Mouse (Mus musculus) neural tube, embryonic 11.5 days (tissue): ENCODE measurements around the gene Pou6f1. TPM values are rescaled to one million over a fixed set of nuclear protein-coding genes. Genes with fewer than 3 reads are reported as not detected.

ENCODE experiments used
- ATAC-seq: fragments of 200-750 bp; cut with Nextera tagmentation; 2 replicates; pipeline ENCODE4 v1.8.0; 2017; ENCODE audit warnings: moderate number of reproducible peaks, mild to moderate bottlenecking, moderate TSS enrichment, moderate library complexity; ENCODE audit not compliant: insufficient read depth, low FRiP score, low TSS enrichment
- DNase-seq: peaks from one replicate; pipeline ENCODE4 v3.0.0-alpha.2; 2015; ENCODE audit warnings: low spot score
- H3K27ac ChIP-seq: fragments of 300-500 bp; sonication (generic); 2 replicates; pipeline ENCODE4 v1.5.1; 2014; ENCODE audit warnings: low read depth, mild to moderate bottlenecking, low read length
- H3K27me3 ChIP-seq: fragments of 300-500 bp; sonication (generic); 2 replicates; pipeline ENCODE4 v1.6.1; 2014; ENCODE audit warnings: mild to moderate bottlenecking, low read length, mixed read lengths; ENCODE audit not compliant: control insufficient read depth, insufficient read depth
- H3K36me3 ChIP-seq: fragments of 300-500 bp; sonication (generic); 2 replicates; pipeline ENCODE4 v1.6.1; 2014; ENCODE audit warnings: mild to moderate bottlenecking, low read length, moderate library complexity, mixed read lengths; ENCODE audit not compliant: control insufficient read depth, insufficient read depth
- H3K4me1 ChIP-seq: fragments of 300-500 bp; sonication (generic); 2 replicates; pipeline ENCODE4 v1.6.1; 2014; ENCODE audit warnings: low read length, mixed read lengths; ENCODE audit not compliant: control insufficient read depth, insufficient read depth
- H3K4me2 ChIP-seq: fragments of 300-500 bp; sonication (generic); 2 replicates; pipeline ENCODE4 v1.6.1; 2014; ENCODE audit warnings: low read depth, mild to moderate bottlenecking, moderate library complexity
- H3K4me3 ChIP-seq: fragments of 300-500 bp; sonication (generic); 2 replicates; pipeline ENCODE4 v1.5.1; 2014; ENCODE audit warnings: low read depth, low read length
- H3K9ac ChIP-seq: fragments of 300-500 bp; sonication (generic); 2 replicates; pipeline ENCODE4 v1.6.1; 2014; ENCODE audit warnings: mild to moderate bottlenecking, low read length
- H3K9me3 ChIP-seq: fragments of 300-500 bp; sonication (generic); 2 replicates; pipeline ENCODE4 v1.6.1; 2016; ENCODE audit warnings: low read length; ENCODE audit not compliant: control insufficient read depth
- WGBS: fragments of 180-500 bp; shearing (Covaris S2); extraction: QIAGEN DNeasy Blood & Tissue Kit; methylation state at CpG from one replicate; pipeline ENCODE4 v1.1.7; 2014; 5-methylcytosine and 5-hydroxymethylcytosine counted together
- polyA plus RNA-seq: library from polyadenylated mRNA; unstranded; fragments of >200 nt; fragmentation: Nextera tagmentation; extraction: Ambion mirVana; gene quantifications from 2 replicates; pipeline ENCODE4 v1.2.1, GENCODE M21; 2014

Gene Pou6f1
- 12.1 and 12.5 TPM in 2 replicates for polyA plus RNA-seq

DNA sequence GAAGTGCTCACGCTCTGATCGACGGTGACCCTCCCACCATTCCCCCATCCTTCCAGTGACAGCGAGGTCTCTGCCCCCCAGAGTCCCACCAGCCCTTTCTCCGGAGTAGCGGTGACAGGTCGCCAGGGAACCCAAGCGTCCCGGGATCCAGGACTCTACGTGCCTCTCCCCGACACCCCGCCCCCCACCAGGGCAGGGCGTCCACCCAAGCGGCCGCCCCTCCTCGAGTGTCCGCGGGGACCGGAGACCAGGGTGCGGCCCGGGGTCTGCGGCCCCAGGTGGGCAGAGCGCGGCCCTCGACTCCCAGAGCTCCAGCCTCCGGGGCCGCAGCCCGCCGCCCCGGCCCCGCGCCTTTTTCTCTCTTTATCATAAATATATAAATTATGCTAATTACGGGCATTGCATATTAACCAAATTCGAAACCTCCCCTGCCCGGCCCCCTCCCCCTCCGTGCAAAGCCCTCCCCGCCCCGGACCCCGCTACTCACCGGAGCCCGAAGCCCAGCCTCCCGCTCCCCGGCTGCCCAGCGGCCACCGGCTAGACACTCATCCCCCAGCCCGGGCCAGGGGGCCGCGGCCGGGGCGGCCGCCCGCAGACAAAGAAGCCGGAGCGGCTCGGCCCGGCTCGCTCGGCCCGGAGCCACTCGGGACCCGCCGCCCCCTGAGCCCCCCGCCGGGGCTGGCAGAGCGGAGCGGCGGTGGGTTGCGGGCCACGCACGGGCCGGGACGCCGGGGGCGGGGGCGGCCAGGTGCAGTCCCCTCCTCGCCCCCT, at the start of gene Pou6f1:
Gene Pou6f1, minus strand, starts transcription at position 709 of the 771 bp plus-strand sequence.
- Histone ChIP-seq H3K27ac (peak within 1 kb of the TSS; percentile 67), H3K4me3 (peak within 1 kb of the TSS; percentile 76), H3K27me3 (peaks cover 34% of the 10 kb centered on the region), H3K36me3 (no peaks in the 10 kb centered on the region), H3K9ac (peak within 1 kb of the TSS; percentile 86), H3K9me3 (no peaks in the 10 kb centered on the region), H3K4me1 (peaks cover 13% of the 10 kb centered on the region; the same call in 1 of the 2 replicates), H3K4me2 (peak within 1 kb of the TSS; percentile 98)
- peak; percentile 63 for ATAC-seq
- under 1% methylated on average over 64 of the region's 76 CpGs for WGBS
- DNase-seq: peak; percentile 45

DNA sequence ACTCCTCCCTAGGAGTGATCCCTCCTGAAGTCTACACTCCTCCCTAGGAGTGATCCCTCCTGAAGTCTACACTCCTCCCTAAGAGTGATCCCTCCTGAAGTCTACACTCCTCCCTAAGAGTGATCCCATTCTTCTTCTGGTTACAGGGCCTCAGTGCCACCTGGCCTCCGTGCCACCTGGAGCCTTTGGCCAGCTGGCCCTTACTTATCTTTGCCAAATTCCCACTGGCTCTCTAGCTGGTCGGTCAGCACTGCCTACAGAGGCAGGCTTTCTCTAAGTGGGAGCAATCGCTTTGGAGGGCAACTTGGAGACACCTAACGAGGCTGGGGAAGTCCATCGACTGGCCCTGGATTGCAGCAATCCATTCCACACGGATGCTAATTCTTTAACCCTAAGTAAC, 46.4 kb upstream of the Pou6f1 start:
- Histone ChIP-seq H3K4me1 (no peaks in the 10 kb centered on the region), H3K4me2 (no peak overlapping the region), H3K27ac (no peak overlapping the region), H3K9me3 (no peaks in the 10 kb centered on the region), H3K36me3 (no peaks in the 10 kb centered on the region), H3K27me3 (no peaks in the 10 kb centered on the region), H3K4me3 (no peak overlapping the region), H3K9ac (no peak overlapping the region)
- ATAC-seq: no peak
- no peak for DNase-seq
- 79% methylated on average over 6 of the region's 6 CpGs for WGBS

DNA sequence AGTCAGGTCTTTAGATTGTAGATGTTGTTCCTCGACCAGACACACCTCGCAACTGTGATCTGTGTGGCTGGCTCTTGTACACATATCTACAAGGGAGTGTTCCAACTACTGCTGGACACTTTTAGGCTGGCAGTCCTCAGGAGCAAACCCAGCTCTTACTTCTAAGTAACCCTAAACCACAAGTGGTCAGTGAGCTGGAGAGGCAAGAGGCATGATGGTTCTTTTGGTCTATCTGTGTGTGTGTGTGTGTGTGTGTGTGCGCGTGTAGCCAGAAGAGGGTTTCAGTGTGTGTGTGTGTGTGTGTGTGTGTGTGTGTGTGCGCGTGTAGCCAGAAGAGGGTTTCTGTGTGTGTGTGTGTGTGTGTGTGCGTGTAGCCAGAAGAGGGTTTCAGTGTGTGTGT, 42.7 kb upstream of the Pou6f1 start:
- no peak overlapping the region for H3K4me2 ChIP-seq
- H3K4me3 ChIP-seq: no peak overlapping the region
- H3K36me3 ChIP-seq: no peaks in the 10 kb centered on the region
- H3K4me1 ChIP-seq: no peaks in the 10 kb centered on the region
- WGBS: 97% methylated on average over 7 of the region's 7 CpGs
- DNase-seq (no peak), ATAC-seq (no peak)
- no peak overlapping the region for H3K9ac ChIP-seq
- no peak overlapping the region for H3K27ac ChIP-seq
- H3K27me3 ChIP-seq: peaks cover 12% of the 10 kb centered on the region
- H3K9me3 ChIP-seq: no peaks in the 10 kb centered on the region

DNA sequence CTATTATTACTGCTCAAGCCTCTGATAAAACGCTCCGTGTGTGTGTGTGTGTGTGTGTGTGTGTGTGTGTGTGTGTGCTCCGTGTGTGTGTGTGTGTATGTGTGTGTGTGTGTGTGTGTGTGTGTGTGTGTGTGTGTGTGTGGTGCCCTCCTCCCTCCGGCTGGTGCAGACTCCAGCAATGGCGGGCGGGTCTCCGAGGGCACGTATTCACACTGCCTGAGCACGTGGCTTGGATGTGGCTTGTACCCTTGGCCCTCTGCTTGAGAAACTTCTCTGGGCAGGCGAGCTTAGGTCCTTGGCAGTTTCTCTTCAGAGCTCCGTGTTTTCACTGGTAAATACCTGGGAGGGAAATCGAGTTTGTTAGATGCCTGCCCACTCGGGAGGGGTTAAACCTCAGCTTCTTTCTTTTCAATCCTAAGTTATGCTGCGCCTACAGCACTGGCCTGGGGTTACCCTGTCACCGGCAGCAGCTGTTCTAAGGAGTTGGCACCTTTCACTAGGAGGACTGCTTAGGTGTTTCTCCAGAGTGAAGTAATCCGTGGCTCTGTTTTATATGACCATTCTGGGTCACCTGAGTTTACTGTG, 41.5 kb upstream of the Pou6f1 start:
- no peak overlapping the region for H3K27ac ChIP-seq
- H3K4me2 ChIP-seq: no peak overlapping the region
- no peaks in the 10 kb centered on the region for H3K36me3 ChIP-seq
- no peak overlapping the region for H3K4me3 ChIP-seq
- peaks cover 23% of the 10 kb centered on the region for H3K27me3 ChIP-seq
- WGBS: 77% methylated on average over 12 of the region's 16 CpGs
- DNase-seq (no peak), ATAC-seq (no peak)
- no peaks in the 10 kb centered on the region for H3K9me3 ChIP-seq
- H3K4me1 ChIP-seq: peaks cover 8% of the 10 kb centered on the region
- no peak overlapping the region for H3K9ac ChIP-seq

- Histone ChIP-seq H3K4me1 (peaks cover 11% of the 10 kb centered on the region), H3K9ac (no peak overlapping the region), H3K27ac (no peak overlapping the region), H3K9me3 (no peaks in the 10 kb centered on the region), H3K4me2 (no peak overlapping the region), H3K4me3 (no peak overlapping the region), H3K27me3 (peaks cover 34% of the 10 kb centered on the region), H3K36me3 (no peaks in the 10 kb centered on the region)
- WGBS: 77% methylated on average over 16 of the region's 16 CpGs
- DNase-seq (no peak), ATAC-seq (no peak)
Observed at GRCm38 (mm10) chr15:100639972-100640750, 40.4 kb upstream of the Pou6f1 start.

GRCm38 (mm10) chr15:100637661-100638060, 37.9 kb upstream of the Pou6f1 start:
- ATAC-seq (no peak), DNase-seq (no peak)
- Histone ChIP-seq H3K4me3 (no peak overlapping the region), H3K4me1 (peaks cover 11% of the 10 kb centered on the region), H3K9me3 (no peaks in the 10 kb centered on the region), H3K36me3 (no peaks in the 10 kb centered on the region), H3K27me3 (peaks cover 44% of the 10 kb centered on the region), H3K9ac (no peak overlapping the region), H3K27ac (no peak overlapping the region), H3K4me2 (no peak overlapping the region)
- WGBS: 16% methylated on average over 6 of the region's 6 CpGs

DNA sequence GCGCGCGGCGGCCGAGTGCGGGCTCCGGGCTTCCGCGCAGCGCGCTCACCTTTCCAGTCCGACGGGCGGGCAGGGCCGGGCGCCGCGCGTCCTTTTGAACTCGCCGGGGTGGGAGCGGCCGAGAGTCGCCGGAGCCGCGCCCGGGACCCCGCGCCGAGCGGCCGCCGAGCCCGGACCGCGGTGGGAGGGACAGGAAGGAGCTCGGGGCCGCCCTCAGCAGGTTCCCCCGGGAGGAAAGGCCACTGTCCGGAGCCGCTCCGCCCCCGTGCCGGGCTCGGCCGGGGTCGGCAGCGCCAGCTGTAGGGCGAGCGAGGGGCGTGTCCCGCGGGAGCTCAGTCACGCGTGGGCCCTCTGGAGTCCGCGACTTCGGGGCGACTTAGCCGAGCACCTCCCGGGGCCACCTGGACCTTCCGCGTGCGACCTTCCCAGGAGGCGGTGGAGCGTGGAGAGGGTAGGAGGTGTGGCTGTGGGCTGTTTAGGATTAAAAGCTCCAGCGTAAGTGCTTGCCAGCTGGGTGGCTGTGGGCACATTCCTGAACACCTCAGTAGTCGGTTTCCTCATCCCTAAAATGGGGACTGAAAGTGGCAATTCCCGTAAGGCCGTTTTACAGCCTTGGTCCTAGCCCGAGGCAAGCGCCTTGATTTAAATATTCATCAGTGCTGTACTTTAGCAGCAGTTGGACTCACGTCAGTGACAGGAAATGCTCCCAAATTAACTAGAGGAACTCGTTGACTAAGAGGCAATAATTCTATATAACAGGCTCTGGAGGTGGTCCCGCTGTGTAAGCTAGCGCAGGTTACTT, 37.1 kb upstream of the Pou6f1 start, which contains the start of gene Smagp:
Gene Smagp, minus strand, starts transcription at position 241 of the 802 bp plus-strand sequence.
- peak within 1 kb of the TSS; percentile 77 for H3K4me2 ChIP-seq
- H3K9ac ChIP-seq: peak within 1 kb of the TSS; percentile 1; the same call in 1 of the 2 replicates
- DNase-seq: no peak
- no peaks in the 10 kb centered on the region for H3K9me3 ChIP-seq
- ATAC-seq: no peak
- WGBS: under 1% methylated on average over 75 of the region's 77 CpGs
- no peaks in the 10 kb centered on the region for H3K36me3 ChIP-seq
- peak within 1 kb of the TSS; percentile 44 for H3K4me3 ChIP-seq
- H3K4me1 ChIP-seq: peaks cover 11% of the 10 kb centered on the region
- H3K27ac ChIP-seq: no peak within 1 kb of the TSS
- H3K27me3 ChIP-seq: peaks cover 44% of the 10 kb centered on the region
